Mouse (Mus musculus) heart, postnatal 0 days (tissue): ENCODE results near the gene Klk5. TPM values are rescaled to one million over a fixed set of nuclear protein-coding genes. Genes with fewer than 3 reads are reported as not detected.

Source experiments
- ATAC-seq: fragments of 200-750 bp; cut with Nextera tagmentation; 2 replicates; pipeline ENCODE4 v1.8.0; 2017; ENCODE audit warnings: low read depth, moderate number of reproducible peaks, moderate library complexity; ENCODE audit not compliant: insufficient read depth
- DNase-seq: peaks from one replicate; pipeline ENCODE4 v3.0.0-alpha.2; 2016; ENCODE audit warnings: low spot score
- H3K27ac ChIP-seq: fragments of 300-500 bp; sonication (generic); 2 replicates; pipeline ENCODE4 v1.5.1; 2014; ENCODE audit warnings: low read depth, mild to moderate bottlenecking
- H3K27me3 ChIP-seq: fragments of 300-500 bp; sonication (generic); 2 replicates; pipeline ENCODE4 v1.6.1; 2014; ENCODE audit warnings: low read length, mixed read lengths; ENCODE audit not compliant: control insufficient read depth, insufficient read depth
- H3K36me3 ChIP-seq: fragments of 300-500 bp; sonication (generic); replicated peaks from 2 replicates; pipeline ENCODE4 v1.6.1; 2014; ENCODE audit warnings: low read length, mixed read lengths; ENCODE audit not compliant: control insufficient read depth, insufficient read depth
- H3K4me1 ChIP-seq: fragments of 300-500 bp; sonication (generic); 2 replicates; pipeline ENCODE4 v1.6.1; 2014; ENCODE audit warnings: antibody characterized with exemption; ENCODE audit not compliant: control insufficient read depth, insufficient read depth
- H3K4me2 ChIP-seq: fragments of 300-500 bp; sonication (generic); 2 replicates; pipeline ENCODE4 v1.6.1; 2014; ENCODE audit warnings: low read depth, mild to moderate bottlenecking, low read length, moderate library complexity
- H3K4me3 ChIP-seq: fragments of 300-500 bp; sonication (generic); 2 replicates; pipeline ENCODE4 v1.5.1; 2014; ENCODE audit warnings: low read depth, low read length
- H3K9ac ChIP-seq: fragments of 300-500 bp; sonication (generic); replicated peaks from 2 replicates; pipeline ENCODE4 v1.6.1; 2014; ENCODE audit warnings: low read depth, low read length, mixed read lengths
- H3K9me3 ChIP-seq: fragments of 300-500 bp; sonication (generic); replicated peaks from 2 replicates; pipeline ENCODE4 v1.6.1; 2016; ENCODE audit warnings: low read length; ENCODE audit not compliant: control insufficient read depth
- CTCF ChIP-seq: IDR thresholded peaks from 2 replicates; pipeline ENCODE4 v1.5.1; 2016; ENCODE audit warnings: antibody characterized with exemption, control low read depth, low read depth
- EP300 ChIP-seq: IDR thresholded peaks from 2 replicates; pipeline ENCODE4 v1.6.1; 2016; ENCODE audit warnings: antibody characterized with exemption, low read depth
- WGBS: fragments of 180-500 bp; shearing (Covaris S2); extraction: QIAGEN DNeasy Blood & Tissue Kit; methylation state at CpG from one replicate; pipeline ENCODE4 v1.1.7; 2014; 5-methylcytosine and 5-hydroxymethylcytosine counted together
- polyA plus RNA-seq: library from polyadenylated mRNA; unstranded; fragments of >200 nt; fragmentation: Nextera tagmentation; extraction: Ambion mirVana; gene quantifications from 2 replicates; pipeline ENCODE4 v1.2.1, GENCODE M21; 2015
- total RNA-seq: library from RNA; depleted of rRNA; stranded (reverse); fragments of >200 nt; gene quantifications from 2 replicates; pipeline ENCODE4 v1.2.3, GENCODE M21; 2014; ENCODE audit warnings: low replicate concordance

Gene Klk5
- total and polyA plus RNA-seq, 2 experiments from 2014 or later: not detected

DNA sequence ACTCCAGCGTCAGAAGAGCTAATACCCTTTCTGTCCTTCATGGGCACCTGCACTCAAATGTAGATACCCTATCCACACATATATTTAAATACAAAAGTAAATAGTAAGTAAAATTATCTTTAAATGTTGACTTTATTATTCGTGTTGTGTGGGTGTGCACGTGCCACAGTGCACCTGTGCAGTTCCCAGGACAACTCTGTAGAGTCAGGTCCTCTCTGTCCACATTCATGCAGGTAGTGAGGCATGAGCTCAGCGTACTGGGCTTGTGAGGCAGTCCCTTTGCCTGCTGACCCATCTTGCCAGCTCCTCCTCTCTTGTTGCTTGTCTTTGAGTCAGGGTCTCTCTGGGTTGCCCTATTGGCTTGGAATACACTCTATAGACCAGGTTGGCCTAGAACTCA lies 14.1 kb upstream of the Klk5 start:
- no peaks in the 10 kb centered on the region for H3K27me3 ChIP-seq
- 70% methylated on average over 4 of the region's 4 CpGs for WGBS
- H3K9me3 ChIP-seq: no peaks in the 10 kb centered on the region
- H3K9ac ChIP-seq: no peak overlapping the region
- ATAC-seq (no peak), DNase-seq (no peak)
- TF ChIP-seq CTCF (no peak), EP300 (no peak)
- no peak overlapping the region for H3K4me2 ChIP-seq
- H3K4me1 ChIP-seq: no peaks in the 10 kb centered on the region
- no peaks in the 10 kb centered on the region for H3K36me3 ChIP-seq
- no peak overlapping the region for H3K27ac ChIP-seq
- H3K4me3 ChIP-seq: no peak overlapping the region

DNA sequence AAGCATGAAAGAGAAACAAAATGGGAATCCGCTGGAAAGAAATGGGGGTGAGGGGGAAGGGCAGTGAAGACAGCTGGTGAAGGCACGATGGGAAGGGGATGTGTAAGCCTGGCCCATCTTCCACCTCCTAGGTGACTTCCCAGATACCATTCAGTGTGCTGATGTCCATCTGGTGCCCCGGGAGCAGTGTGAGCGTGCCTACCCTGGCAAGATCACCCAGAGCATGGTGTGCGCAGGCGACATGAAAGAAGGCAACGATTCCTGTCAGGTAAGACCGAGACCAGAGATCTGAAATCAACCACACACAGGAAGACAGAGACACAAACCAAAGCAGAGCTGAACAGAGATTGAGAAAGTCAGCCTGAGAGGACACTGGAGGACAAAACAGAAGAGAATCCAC lies 12.8 kb upstream of the Klk5 start:
- TF ChIP-seq EP300 (no peak), CTCF (no peak)
- Histone ChIP-seq H3K4me1 (no peaks in the 10 kb centered on the region), H3K9me3 (no peaks in the 10 kb centered on the region), H3K9ac (no peak overlapping the region), H3K27me3 (no peaks in the 10 kb centered on the region), H3K27ac (no peak overlapping the region), H3K4me2 (no peak overlapping the region), H3K4me3 (no peak overlapping the region), H3K36me3 (no peaks in the 10 kb centered on the region)
- no peak for ATAC-seq
- DNase-seq: no peak
- 78% methylated on average over 8 of the region's 8 CpGs for WGBS

- Histone ChIP-seq H3K36me3 (no peaks in the 10 kb centered on the region), H3K27me3 (no peaks in the 10 kb centered on the region), H3K4me3 (no peak overlapping the region), H3K4me2 (no peak overlapping the region), H3K9me3 (no peaks in the 10 kb centered on the region), H3K9ac (no peak overlapping the region), H3K27ac (no peak overlapping the region), H3K4me1 (no peaks in the 10 kb centered on the region)
- WGBS: 85% methylated on average over 4 of the region's 4 CpGs
- ATAC-seq: no peak
- TF ChIP-seq EP300: no peak
- no peak for TF ChIP-seq CTCF
- DNase-seq: no peak
Measured at GRCm38 (mm10) chr7:43843801-43844200, 2.0 kb downstream of the Klk5 start.

DNA sequence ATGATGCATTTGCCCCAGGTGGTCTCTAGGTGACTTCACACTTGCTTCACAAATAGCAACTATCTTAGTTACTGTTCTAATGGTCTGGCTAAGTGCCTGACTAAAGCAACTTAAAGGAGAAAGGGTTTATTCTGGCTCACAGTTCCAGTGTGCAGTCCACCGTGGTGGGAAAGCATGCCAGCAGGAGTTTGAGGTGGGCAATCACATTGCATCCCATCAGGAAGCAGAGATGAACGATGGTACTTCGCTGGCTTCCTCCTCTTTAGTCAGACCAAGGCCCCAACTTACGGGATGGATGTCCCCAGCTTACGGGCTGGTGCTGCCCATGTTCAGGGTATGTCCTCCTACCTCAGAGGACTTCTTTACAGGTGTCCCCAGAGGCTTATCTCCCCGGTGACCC lies 9.8 kb downstream of the Klk5 start:
- no peak overlapping the region for H3K4me3 ChIP-seq
- H3K36me3 ChIP-seq: no peaks in the 10 kb centered on the region
- no peaks in the 10 kb centered on the region; the same call in 1 of the 2 replicates for H3K9me3 ChIP-seq
- WGBS: 80% methylated on average over 6 of the region's 6 CpGs
- H3K27me3 ChIP-seq: no peaks in the 10 kb centered on the region
- no peaks in the 10 kb centered on the region for H3K4me1 ChIP-seq
- TF ChIP-seq EP300: no peak
- no peak for TF ChIP-seq CTCF
- DNase-seq: no peak
- H3K27ac ChIP-seq: no peak overlapping the region
- H3K4me2 ChIP-seq: no peak overlapping the region
- ATAC-seq: no peak
- no peak overlapping the region for H3K9ac ChIP-seq

DNA sequence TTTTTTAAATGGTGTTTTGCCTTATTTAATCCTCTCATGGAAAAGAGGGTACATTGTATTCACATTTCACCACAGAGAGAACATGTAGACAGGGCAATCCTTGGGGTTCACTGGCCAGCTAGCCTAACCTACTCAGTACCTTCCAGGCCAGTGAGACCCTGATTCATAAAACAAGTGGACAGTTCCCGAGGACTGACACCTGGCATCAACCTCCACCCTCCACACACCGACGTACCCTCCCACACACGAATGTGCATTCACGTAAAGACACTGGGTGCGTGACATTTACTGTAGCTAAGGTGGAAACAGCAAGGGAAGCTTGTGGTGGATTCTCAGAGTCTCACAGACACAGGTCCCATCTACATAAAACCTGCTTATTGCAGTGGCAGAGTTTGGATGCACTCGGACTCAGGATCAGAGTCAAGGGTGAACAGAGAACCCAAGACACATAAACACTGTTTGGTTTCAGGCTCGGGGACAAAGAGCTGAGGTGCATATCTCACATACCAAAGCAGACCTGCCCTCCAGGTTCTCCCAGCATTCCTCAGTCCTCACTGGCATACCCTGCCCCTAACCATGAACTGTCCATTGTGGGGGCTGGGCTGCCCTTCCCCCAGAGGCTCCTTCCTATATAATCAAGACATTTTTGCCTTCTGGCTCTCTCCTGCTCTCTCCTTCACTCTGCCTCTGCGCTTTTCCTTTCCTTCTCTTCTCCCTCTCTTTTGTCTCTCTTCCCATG lies 13.0 kb downstream of the Klk5 start:
- 68% methylated on average over 9 of the region's 9 CpGs for WGBS
- H3K27me3 ChIP-seq: no peaks in the 10 kb centered on the region
- no peak for DNase-seq

GRCm38 (mm10) chr7:43855709-43856108 lies 13.9 kb downstream of the Klk5 start:
- no peak for ATAC-seq
- WGBS: 44% methylated on average over 3 of the region's 3 CpGs
- no peak overlapping the region for H3K4me3 ChIP-seq

More for the DNA sequence above, 13.0 kb downstream of the Klk5 start:
- ATAC-seq: no peak
- Histone ChIP-seq H3K27ac (no peak overlapping the region), H3K36me3 (no peaks in the 10 kb centered on the region), H3K4me1 (no peaks in the 10 kb centered on the region), H3K4me2 (no peak overlapping the region), H3K9ac (no peak overlapping the region), H3K4me3 (no peak overlapping the region), H3K9me3 (no peaks in the 10 kb centered on the region; the same call in 1 of the 2 replicates)
- TF ChIP-seq EP300 (no peak), CTCF (no peak)

More at GRCm38 (mm10) chr7:43855709-43856108, 13.9 kb downstream of the Klk5 start:
- H3K36me3 ChIP-seq: no peaks in the 10 kb centered on the region
- H3K27me3 ChIP-seq: no peaks in the 10 kb centered on the region
- no peak overlapping the region for H3K27ac ChIP-seq
- TF ChIP-seq CTCF (no peak), EP300 (no peak)
- no peak overlapping the region for H3K4me2 ChIP-seq
- no peaks in the 10 kb centered on the region; the same call in 1 of the 2 replicates for H3K9me3 ChIP-seq
- no peak overlapping the region for H3K9ac ChIP-seq
- H3K4me1 ChIP-seq: no peaks in the 10 kb centered on the region
- no peak for DNase-seq
